Mouse (Mus musculus): Measurements from ENCODE around the gene Drosha. TPM values are rescaled to one million over a fixed set of nuclear protein-coding genes. Genes with fewer than 3 reads are reported as not detected.

Drosha gene
- polyA plus RNA-seq, 1 experiment from 2014 or later: 82.0 TPM

- H3K27ac ChIP-seq (replicated peaks): no peak overlapping the region
- no peak overlapping the region for H3K4me3 ChIP-seq
- no peaks in the 10 kb centered on the region for H3K9me3 ChIP-seq
- H3K36me3 ChIP-seq (replicated peaks): peaks cover 66% of the 10 kb centered on the region
- DNase-seq (ENCODE audit: low spot score): no peak
- WGBS: 92% methylated on average over 10 of the region's 10 CpGs
- no peaks in the 10 kb centered on the region for H3K4me1 ChIP-seq
- H3K27me3 ChIP-seq (replicated peaks; ENCODE audit: low read depth, poor library complexity, severe bottlenecking): no peaks in the 10 kb centered on the region
These were observed 17.5 kb upstream of the Drosha start for GRCm38 (mm10) chr15:12807088-12807487.

- Histone ChIP-seq H3K27me3 (replicated peaks; ENCODE audit: low read depth, poor library complexity, severe bottlenecking) (no peaks in the 10 kb centered on the region), H3K27ac (replicated peaks) (no peak overlapping the region), H3K36me3 (replicated peaks) (peaks cover 88% of the 10 kb centered on the region), H3K4me3 (no peak overlapping the region), H3K9me3 (no peaks in the 10 kb centered on the region), H3K4me1 (no peaks in the 10 kb centered on the region)
- no peak for DNase-seq (ENCODE audit: low spot score)
- WGBS: 94% methylated on average over 6 of the region's 6 CpGs
These were observed 15.3 kb upstream of the Drosha start for GRCm38 (mm10) chr15:12809305-12809704.

DNA sequence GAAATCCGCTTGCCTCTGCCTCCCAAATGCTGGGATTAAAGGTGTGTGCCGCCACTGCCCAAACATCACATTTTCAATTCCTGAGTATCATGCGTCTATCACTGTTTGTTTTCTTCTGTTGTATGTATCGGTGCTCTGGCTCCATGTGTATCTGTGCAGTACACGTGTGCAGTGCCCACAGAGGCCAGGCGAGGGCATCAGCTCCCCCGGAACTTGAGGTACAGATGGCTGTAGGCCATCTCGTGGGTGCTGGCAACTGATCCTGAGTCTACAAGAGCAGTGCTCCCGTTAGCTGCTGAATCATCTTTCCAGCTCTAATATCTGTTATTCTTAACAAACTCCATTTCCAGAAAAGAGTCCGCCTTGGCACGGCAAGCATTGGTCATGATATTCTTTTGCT lies 12.0 kb upstream of the Drosha start:
- WGBS: 96% methylated on average over 11 of the region's 11 CpGs
- no peak overlapping the region for H3K27ac ChIP-seq (replicated peaks)
- H3K27me3 ChIP-seq (replicated peaks; ENCODE audit: low read depth, poor library complexity, severe bottlenecking): no peaks in the 10 kb centered on the region
- H3K36me3 ChIP-seq (replicated peaks): peaks cover 100% of the 10 kb centered on the region
- H3K4me1 ChIP-seq: no peaks in the 10 kb centered on the region
- no peaks in the 10 kb centered on the region for H3K9me3 ChIP-seq
- H3K4me3 ChIP-seq: no peak overlapping the region
- DNase-seq (ENCODE audit: low spot score): no peak

DNA sequence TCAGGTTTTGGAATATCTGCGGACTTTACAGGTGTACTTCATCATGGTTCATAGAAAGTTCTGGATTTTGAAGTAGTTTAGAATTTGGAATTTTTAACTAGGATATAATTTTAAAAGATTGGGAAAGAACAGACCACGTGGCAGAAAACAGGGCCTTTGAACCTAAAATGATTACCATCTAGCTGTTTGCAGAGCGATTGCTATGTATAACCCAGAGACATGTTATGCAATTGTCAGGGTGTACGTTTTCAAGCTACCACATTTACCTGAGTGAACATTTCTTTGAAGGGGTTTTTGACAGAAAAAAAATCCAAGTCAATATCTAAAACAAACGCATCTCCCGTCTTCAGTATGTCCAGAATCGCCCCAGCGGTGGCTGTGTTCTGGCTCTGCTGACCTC lies 7.0 kb upstream of the Drosha start:
- WGBS: 95% methylated on average over 8 of the region's 8 CpGs
- Histone ChIP-seq H3K27ac (replicated peaks) (no peak overlapping the region), H3K4me3 (no peak overlapping the region), H3K36me3 (replicated peaks) (peaks cover 97% of the 10 kb centered on the region), H3K27me3 (replicated peaks; ENCODE audit: low read depth, poor library complexity, severe bottlenecking) (no peaks in the 10 kb centered on the region), H3K9me3 (no peaks in the 10 kb centered on the region), H3K4me1 (peaks cover 2% of the 10 kb centered on the region; the same call in 1 of the 2 replicates)
- no peak for DNase-seq (ENCODE audit: low spot score)

DNA sequence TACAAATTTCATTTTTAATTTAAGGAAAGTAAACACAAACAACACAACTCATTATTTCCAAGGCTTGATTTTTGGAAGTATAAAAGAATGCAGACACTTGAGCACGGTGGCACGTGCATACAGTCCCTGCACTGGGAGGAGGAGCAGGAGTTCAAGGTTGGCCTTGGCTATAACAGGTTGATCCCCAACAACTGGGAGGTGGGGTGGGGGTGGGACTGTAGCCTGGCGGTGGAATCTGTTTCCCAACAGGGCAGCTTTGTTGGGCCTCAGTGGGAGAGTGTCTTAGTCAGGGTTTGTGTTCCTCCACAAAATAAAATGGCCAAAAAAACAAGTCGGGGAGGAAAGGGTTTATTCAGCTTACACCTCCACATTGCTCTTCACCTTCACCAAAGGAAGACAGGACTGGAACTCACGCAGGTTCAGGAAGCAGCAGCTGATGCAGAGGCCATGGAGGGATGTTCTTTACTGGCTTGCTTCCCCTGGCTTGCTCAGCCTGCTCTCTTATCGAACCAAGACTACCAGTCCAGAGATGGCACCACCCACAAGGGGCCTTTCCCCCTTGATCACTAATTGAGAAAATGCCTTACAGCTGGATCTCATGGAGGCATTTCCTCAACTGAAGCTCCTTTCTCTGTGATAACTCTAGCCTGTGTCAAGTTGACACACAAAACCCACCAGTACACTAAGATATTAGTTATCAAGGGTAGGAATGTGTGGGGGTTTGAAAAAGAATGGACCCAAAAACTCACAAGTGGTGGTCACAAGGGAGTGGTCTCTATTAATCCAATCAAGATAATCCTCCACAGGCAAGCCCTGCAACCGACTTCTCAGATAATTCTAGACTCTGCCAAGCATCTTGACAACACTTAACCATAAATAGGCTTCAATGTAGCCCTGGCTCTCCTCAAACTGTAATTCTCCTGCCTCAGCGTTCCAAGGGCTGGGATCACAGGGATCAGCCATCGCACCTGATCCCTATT lies 1.9 kb upstream of the Drosha start:
- Histone ChIP-seq H3K36me3 (replicated peaks) (peaks cover 67% of the 10 kb centered on the region), H3K9me3 (no peaks in the 10 kb centered on the region), H3K27ac (replicated peaks) (no peak overlapping the region), H3K4me1 (peaks cover 30% of the 10 kb centered on the region), H3K4me3 (peak overlapping the region; percentile 21; the same call in 1 of the 2 replicates), H3K27me3 (replicated peaks; ENCODE audit: low read depth, poor library complexity, severe bottlenecking) (no peaks in the 10 kb centered on the region)
- 70% methylated on average over 9 of the region's 9 CpGs for WGBS
- no peak for DNase-seq (ENCODE audit: low spot score)

DNA sequence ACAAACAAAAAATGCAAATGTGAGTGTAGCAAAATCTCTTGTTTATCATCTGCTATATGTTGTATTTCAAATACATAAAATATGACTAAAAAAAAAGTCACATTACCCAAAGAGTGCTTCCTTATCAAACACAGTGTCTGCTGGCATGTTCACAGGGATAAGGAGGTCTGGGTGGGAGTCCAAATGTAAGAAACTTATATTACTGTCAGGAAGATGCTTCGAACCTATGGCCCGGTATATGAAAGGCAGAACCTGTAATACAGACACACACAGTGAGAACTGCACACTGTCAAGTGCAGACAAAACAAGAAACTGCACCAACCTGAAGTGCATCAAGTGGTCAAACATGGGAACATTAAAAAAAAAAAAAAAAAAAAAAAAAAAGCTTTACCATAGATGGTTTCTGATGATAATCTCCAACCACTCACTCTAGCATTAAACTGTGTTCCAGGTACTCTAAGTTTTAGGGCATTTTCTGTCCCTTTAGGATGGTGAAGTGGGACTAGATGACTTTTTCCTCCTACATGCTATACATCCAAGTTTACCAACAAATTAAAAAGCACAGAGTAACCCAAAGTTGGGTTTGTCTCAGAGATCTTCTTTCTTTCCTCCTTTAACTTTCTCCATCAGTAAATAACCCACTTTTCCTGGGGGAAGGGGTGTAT lies 1.0 kb upstream of the Drosha start:
- no peak for DNase-seq (ENCODE audit: low spot score)
- Histone ChIP-seq H3K4me1 (peaks cover 30% of the 10 kb centered on the region), H3K4me3 (peak overlapping the region; percentile 92), H3K27me3 (replicated peaks; ENCODE audit: low read depth, poor library complexity, severe bottlenecking) (no peaks in the 10 kb centered on the region), H3K27ac (replicated peaks) (peak overlapping the region; percentile 99), H3K9me3 (no peaks in the 10 kb centered on the region), H3K36me3 (replicated peaks) (peaks cover 67% of the 10 kb centered on the region)
- 86% methylated on average over 2 of the region's 2 CpGs for WGBS

DNA sequence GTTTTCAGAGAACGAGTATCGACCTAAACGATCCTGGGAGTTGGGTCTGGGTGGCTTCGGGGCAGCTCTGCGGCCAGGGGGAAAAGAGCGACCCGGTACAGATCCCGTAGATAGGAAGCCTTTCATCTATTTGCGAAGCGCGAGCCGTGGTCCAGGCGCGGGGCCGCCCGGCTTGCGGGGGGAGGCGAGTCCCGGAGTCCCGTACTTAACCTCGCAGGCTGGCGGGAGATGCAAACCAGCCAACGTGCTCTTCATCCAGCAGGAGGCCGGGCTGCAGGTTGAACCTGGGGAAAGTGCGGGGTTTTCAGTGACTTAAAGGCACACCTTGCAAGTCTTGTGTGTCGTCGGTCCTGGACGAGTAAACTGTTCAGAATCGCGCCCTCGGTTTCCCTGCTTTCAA lies 350 bp downstream of the Drosha start:
- Histone ChIP-seq H3K27me3 (replicated peaks; ENCODE audit: low read depth, poor library complexity, severe bottlenecking) (no peaks in the 10 kb centered on the region), H3K4me1 (peaks cover 30% of the 10 kb centered on the region), H3K36me3 (replicated peaks) (peaks cover 67% of the 10 kb centered on the region), H3K27ac (replicated peaks) (peak overlapping the region; percentile 99), H3K9me3 (no peaks in the 10 kb centered on the region), H3K4me3 (peak overlapping the region; percentile 92)
- WGBS: under 1% methylated on average over 31 of the region's 31 CpGs
- no peak for DNase-seq (ENCODE audit: low spot score)

DNA sequence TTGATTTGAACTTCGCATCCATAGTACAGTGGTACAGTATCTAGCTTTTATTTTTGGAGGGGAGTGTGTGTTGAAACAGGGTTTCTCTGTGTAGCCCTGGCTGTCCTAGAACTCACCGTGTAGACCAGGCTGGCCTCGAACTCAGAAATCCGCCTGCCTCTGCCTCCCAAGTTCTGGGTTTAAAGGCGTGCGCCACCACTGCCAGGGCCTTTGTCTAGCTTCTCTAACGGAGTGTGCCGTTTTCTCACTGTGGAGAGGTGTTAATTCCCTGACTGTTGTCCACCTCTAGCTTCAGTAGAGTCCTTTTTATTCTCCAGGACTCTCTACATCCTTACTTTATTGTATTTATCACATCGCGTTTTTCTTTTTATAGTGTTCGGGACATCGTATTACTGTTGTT lies 793 bp downstream of the Drosha start:
- Histone ChIP-seq H3K27ac (replicated peaks) (peak overlapping the region; percentile 99), H3K4me3 (peak overlapping the region; percentile 92)

DNA sequence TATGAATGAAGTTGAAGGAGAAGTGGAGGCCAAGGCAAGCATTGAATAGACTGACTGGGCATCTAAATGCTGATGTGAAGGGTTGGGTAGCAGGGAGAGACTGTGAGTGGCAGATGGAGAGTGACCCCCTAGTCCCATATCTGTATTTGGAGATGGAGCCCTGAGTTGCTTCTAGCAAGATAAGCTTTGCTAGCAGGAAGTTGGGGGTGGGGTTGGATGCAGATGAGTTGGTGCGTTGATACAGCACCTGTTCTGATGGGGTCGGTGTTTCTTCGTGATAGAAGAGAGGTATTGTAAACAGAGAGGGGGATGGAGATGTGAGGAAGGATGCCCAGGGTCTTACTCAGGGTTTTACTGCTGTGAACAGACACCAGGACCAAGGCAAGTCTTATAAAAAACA lies 5.3 kb downstream of the Drosha start:
- H3K9me3 ChIP-seq: no peaks in the 10 kb centered on the region
- H3K4me3 ChIP-seq: no peak overlapping the region
- H3K27me3 ChIP-seq (replicated peaks; ENCODE audit: low read depth, poor library complexity, severe bottlenecking): no peaks in the 10 kb centered on the region
- peaks cover 16% of the 10 kb centered on the region for H3K4me1 ChIP-seq
- H3K36me3 ChIP-seq (replicated peaks): peaks cover 83% of the 10 kb centered on the region
- H3K27ac ChIP-seq (replicated peaks): no peak overlapping the region
- 92% methylated on average over 3 of the region's 3 CpGs for WGBS
- no peak for DNase-seq (ENCODE audit: low spot score)

More for the DNA sequence above, 793 bp downstream of the Drosha start:
- no peaks in the 10 kb centered on the region for H3K27me3 ChIP-seq (replicated peaks; ENCODE audit: low read depth, poor library complexity, severe bottlenecking)
- peaks cover 67% of the 10 kb centered on the region for H3K36me3 ChIP-seq (replicated peaks)
- H3K4me1 ChIP-seq: peaks cover 30% of the 10 kb centered on the region
- 59% methylated on average over 12 of the region's 12 CpGs for WGBS
- no peak for DNase-seq (ENCODE audit: low spot score)
- no peaks in the 10 kb centered on the region for H3K9me3 ChIP-seq

GRCm38 (mm10) chr15:12832599-12832998 lies 8.0 kb downstream of the Drosha start:
- H3K9me3 ChIP-seq: no peaks in the 10 kb centered on the region
- H3K4me1 ChIP-seq: no peaks in the 10 kb centered on the region
- 94% methylated on average over 4 of the region's 4 CpGs for WGBS
- no peak overlapping the region for H3K4me3 ChIP-seq
- H3K27me3 ChIP-seq (replicated peaks; ENCODE audit: low read depth, poor library complexity, severe bottlenecking): no peaks in the 10 kb centered on the region
- DNase-seq (ENCODE audit: low spot score): no peak
- H3K36me3 ChIP-seq (replicated peaks): peaks cover 91% of the 10 kb centered on the region
- H3K27ac ChIP-seq (replicated peaks): no peak overlapping the region

- 97% methylated on average over 31 of the region's 31 CpGs for WGBS
- Histone ChIP-seq H3K27me3 (replicated peaks; ENCODE audit: low read depth, poor library complexity, severe bottlenecking) (no peaks in the 10 kb centered on the region), H3K4me1 (no peaks in the 10 kb centered on the region), H3K27ac (replicated peaks) (no peak overlapping the region), H3K36me3 (replicated peaks) (peaks cover 91% of the 10 kb centered on the region), H3K9me3 (no peaks in the 10 kb centered on the region), H3K4me3 (no peak overlapping the region)
- no peak for DNase-seq (ENCODE audit: low spot score)
These were observed 8.8 kb downstream of the Drosha start for GRCm38 (mm10) chr15:12833385-12833784.

DNA sequence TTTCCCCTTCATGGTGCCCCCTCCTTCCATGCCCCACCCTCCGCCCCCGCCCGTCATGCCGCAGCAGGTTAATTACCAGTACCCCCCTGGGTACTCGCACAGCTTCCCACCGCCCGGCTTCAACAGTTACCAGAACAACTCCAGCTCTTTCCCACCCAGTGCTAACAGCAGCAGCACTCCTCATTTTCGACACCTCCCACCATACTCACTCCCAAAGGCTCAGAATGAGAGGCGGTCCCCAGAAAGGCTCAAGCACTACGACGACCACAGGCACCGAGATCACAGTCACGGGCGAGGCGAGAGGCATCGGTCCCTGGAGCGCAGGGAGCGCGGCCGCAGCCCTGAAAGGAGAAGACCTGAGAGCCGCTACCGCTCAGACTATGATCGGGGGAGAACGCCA lies 9.6 kb downstream of the Drosha start:
- DNase-seq (ENCODE audit: low spot score): no peak
- H3K27ac ChIP-seq (replicated peaks): no peak overlapping the region
- H3K9me3 ChIP-seq: no peaks in the 10 kb centered on the region
- H3K4me3 ChIP-seq: no peak overlapping the region
- H3K36me3 ChIP-seq (replicated peaks): peaks cover 89% of the 10 kb centered on the region
- no peaks in the 10 kb centered on the region for H3K27me3 ChIP-seq (replicated peaks; ENCODE audit: low read depth, poor library complexity, severe bottlenecking)
- 94% methylated on average over 24 of the region's 24 CpGs for WGBS
- H3K4me1 ChIP-seq: no peaks in the 10 kb centered on the region

DNA sequence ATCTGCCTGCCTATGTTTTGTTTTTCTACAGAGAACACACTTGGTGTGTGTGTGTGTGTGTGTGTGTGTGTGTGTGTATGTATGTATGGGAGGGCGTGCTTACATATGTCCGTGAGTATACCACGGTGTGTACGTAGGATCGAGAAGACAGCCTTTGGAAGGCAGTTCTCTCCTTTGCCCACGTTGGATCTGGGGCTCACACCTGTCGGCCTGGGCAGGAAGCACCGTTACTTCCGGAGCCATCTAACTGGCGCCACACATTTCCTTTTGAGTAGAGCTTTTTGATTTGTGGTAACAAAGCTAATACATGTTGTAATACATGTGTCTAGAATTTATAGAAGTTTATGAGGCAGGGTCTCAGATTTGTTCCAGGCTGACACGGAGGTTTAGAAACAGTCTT lies 16.1 kb downstream of the Drosha start:
- no peak overlapping the region for H3K27ac ChIP-seq (replicated peaks)
- H3K36me3 ChIP-seq (replicated peaks): peaks cover 98% of the 10 kb centered on the region
- H3K9me3 ChIP-seq: no peaks in the 10 kb centered on the region
- 97% methylated on average over 11 of the region's 11 CpGs for WGBS
- DNase-seq (ENCODE audit: low spot score): no peak
- H3K4me3 ChIP-seq: no peak overlapping the region
- H3K27me3 ChIP-seq (replicated peaks; ENCODE audit: low read depth, poor library complexity, severe bottlenecking): no peaks in the 10 kb centered on the region
- H3K4me1 ChIP-seq: no peaks in the 10 kb centered on the region

All from embryonic facial prominence, embryonic 10.5 days (tissue).